Mouse (Mus musculus) urinary bladder, adult 18-20 months (tissue): ENCODE measurements around the gene Atf3.
A peak's percentile ranks its signal among the peaks of the same experiment; 100 is the strongest.

ENCODE experiments used
- DNase-seq, 2 experiments: peaks; one replicate each; pipeline ENCODE4 v3.0.0; 2022; ENCODE audit warnings: low spot score in 2 of 2, mixed read lengths in 2 of 2

The Atf3 gene

DNA sequence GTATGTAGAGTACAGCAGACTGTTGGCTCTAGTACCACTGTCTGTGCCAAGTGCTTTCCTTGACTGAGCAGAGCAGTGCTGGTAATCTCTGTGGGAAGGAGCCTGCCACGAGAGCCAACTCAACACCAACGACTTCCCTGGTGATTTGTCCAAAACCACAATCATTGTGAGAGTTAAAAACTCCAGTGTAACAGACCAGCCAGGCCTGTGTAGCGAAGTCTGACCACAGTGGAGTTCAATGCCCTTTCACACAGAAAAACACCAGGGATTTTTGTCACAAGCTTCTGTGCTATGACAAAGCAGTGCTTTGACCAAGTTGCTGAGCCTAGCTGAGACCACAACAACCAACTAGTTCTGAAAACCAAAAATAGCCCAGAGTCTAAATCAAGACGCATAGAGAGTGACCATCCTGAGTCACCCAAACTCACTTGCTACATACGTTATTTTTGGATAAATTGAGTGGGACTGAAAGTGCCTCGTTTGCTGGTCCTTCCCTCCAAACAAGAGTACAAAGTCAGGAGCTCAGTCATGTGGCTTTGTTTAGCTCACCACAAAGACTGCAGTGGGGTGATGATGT lies 12.6 kb upstream of the Atf3 start:
- DNase-seq, result no peak

- DNase-seq, result no peak
These were observed 8.7 kb upstream of the Atf3 start for GRCm38 (mm10) chr1:191226570-191226969.

DNA sequence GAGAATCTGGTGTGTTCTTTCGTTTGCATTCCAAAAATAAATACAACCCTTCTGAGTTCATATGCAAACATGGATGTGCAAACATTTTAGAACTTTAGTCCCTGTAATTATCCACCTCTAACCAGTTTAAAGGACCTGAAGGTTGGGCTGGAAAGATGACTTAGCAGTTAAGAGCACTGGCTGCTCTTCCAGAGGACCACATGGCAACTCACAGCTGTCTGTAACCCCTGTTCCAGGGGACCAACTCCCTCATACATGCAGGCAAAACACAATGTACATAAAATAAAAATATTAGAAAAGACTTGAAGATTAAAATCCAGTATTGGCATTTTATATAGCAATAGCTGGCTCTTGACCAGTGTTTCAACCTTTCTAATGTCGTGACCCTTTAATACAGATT lies 7.9 kb upstream of the Atf3 start:
- DNase-seq, result no peak

- peak in 1 of 2 experiments; percentile 9 for DNase-seq
These were observed 7.3 kb upstream of the Atf3 start for GRCm38 (mm10) chr1:191224981-191225703.

- peak; percentile 88 for DNase-seq
These were observed 6.6 kb upstream of the Atf3 start for GRCm38 (mm10) chr1:191224302-191224980.

DNA sequence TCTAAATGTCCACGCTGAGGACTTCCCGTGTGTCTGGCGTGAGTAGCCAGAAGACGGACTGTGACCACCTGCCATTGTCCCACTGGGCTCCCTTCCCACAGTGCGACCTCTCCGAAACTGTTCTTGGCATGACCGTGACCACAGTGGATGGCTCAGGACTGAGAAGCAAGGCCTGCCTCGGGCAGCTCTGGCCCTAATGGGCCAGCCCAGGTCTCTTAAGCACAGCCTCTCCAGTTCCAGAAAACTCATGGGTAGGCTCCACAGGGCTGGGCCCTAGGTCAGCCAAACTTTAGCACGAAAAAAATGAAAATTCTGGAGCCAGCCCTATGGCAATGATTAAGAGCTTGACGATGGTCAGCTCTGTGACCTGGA lies 6.1 kb upstream of the Atf3 start:
- no peak for DNase-seq

- peak; percentile 16 to 37 for DNase-seq
These were observed 4.2 kb upstream of the Atf3 start for GRCm38 (mm10) chr1:191222031-191222430.

GRCm38 (mm10) chr1:191220588-191220987 lies 2.7 kb upstream of the Atf3 start:
- no peak for DNase-seq

DNA sequence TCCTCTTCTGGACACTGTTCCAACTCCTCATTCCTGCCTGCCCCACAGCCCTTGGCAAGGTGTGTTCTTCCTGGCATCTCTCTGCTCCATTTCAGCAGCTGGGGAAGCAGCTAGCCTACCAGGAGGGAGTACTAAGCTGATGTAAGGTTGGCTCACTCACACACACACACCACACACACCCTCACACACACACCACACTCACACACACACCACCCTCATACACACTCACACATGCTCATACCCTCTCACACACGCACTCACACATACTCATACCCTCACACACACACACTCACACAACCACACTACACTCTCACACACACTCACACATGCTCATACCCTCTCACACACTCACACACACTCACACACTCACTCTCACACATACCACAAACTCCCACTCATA lies 1.9 kb upstream of the Atf3 start:
- DNase-seq, result no peak

GRCm38 (mm10) chr1:191218583-191218982 lies 744 bp upstream of the Atf3 start:
- no peak for DNase-seq

DNA sequence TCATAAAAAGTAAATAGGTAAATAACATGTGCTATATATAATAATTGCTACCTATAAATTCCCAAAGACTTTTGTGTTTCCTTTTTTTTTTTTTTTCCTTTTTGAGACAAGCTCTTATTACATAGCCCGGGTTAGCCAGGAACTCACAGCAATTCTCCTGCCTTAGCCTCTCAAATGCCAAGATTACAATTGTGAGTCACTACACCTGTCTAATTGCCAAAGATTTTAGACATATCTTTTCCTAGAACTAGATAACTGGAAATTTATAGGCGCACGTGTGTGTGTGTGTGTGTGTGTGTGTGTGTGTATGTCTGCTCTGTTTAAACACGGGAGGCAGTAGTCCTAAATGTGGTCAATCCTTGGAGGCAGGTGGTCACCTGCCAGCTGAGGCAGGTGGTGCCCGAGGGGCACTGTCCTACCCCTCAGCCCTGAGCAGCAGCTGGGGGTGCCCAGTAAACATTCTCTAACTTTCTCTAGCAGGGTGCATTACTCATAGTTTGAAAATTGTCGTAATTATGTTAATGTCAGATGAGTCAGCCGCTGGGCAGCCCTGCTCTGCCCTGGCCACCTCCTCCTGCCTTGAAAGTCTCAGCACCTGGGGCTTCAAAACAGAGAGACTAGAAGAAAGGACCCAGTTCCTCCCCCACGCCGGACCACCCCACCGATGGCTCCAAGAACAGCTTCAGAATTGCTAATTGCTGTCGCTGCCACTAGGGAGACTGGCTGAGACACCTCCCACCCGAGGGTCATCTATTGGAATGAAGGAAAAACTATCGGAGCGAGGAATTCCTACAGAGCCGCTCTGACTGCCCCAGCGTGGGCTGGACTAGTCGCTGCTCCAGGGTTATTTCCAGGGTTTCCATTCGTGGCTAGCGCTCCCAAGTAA lies 1.8 kb downstream of the Atf3 start:
- DNase-seq, result peak in 1 of 2 experiments; percentile 17

DNA sequence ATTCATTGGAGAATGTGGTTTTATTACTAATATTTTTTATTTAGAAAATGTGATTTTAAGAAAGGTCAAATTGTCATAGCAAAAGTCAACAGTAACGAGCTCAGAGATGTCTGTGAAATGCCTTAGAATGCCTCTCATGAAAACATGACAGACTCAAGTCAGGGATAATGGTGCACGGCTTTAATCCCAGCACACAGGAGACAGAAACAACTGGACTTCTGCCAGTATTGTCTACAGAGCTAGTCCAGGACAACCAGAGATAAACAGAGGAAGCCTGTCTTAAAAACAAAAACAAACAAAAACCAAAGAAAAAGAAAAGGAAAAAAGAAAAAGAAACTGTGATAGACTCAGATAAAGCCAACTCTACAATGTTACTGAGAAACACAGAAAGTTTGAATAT lies 6.7 kb downstream of the Atf3 start:
- no peak for DNase-seq

GRCm38 (mm10) chr1:191205791-191206190 lies 12.0 kb downstream of the Atf3 start:
- DNase-seq, result no peak

- no peak for DNase-seq
These were observed 13.0 kb downstream of the Atf3 start for GRCm38 (mm10) chr1:191204876-191205275.

- DNase-seq, result no peak
These were observed 14.3 kb downstream of the Atf3 start for GRCm38 (mm10) chr1:191203496-191203895.

- no peak for DNase-seq
These were observed 15.5 kb downstream of the Atf3 start for GRCm38 (mm10) chr1:191202208-191202952.

DNA sequence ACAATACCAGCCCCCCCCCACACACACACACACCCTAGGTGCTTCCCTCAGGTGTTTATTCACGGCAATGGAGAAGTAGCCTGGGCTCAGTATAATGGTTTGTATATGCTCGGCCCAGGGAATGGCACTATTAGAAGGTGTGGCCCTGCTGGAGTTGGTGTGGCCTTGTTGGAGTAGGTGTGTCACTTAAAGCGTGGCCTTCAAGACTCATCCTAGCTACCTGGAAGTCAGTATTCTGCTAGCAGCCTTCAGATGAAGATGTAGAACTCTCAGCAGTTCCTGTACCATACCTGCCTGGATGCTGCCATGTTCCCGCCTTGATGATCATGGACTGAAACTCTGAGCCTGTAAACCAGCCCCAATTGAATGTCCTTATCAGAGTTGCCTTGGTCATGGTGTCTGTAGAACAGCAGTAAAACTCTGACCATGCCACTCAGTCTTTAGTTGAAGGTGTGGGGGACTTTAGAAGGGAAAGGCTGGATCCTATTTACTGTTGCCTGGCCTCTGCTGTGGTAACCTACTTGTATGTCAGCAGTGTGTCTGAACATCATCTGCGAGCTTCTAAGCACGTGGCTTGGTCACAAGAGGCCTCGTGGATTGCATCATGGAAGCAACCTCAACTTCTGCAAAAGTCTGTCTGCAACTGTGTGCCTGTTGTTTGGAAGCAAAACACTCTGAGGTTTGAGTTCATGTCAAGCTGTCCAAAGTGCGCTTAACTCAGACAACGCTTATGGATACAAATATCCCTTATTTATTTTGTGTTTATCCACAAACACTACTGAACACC lies 16.8 kb downstream of the Atf3 start:
- DNase-seq, result no peak

GRCm38 (mm10) chr1:191197916-191198315 lies 19.9 kb downstream of the Atf3 start:
- no peak for DNase-seq

GRCm38 (mm10) chr1:191196016-191196415 lies 21.8 kb downstream of the Atf3 start:
- no peak for DNase-seq

DNA sequence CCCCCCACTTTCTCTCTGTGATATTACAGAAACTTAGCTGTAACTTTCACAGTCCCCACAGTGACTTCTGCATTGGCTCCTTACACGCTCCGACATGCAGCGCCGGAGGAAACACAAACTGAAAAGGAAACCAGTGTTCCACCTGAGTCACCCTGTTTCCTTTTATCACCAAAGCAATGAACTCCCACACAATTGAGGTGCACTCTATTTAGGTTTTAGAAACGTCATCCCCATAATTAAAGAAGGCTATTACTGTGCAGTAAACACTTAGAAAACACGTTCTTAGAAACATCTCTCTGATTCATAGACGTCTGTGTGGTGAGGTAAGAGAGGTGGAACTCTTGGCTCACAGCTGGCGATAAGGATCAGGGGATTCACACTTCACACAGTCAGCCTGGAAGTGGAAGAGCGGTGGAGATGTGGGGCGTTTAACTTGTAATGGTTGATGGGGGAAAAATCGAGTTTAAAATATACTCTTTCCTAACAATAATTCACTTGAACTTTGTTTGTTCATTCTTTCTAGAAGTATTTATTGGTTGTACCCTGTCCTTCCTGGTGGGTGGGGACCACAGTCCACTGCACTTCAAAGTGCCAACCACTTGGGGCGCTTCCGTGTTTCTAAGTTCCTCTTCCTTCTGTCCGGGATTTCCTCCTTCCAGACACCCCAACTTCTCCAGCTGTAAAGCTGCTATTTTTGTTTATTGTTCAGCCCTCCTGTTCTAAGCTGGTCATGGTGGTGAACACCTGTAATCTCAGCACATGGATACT lies 24.0 kb downstream of the Atf3 start:
- peak in 1 of 2 experiments; percentile 28 for DNase-seq
